Mouse (Mus musculus): Measurements from ENCODE around the gene Entpd1.

GRCm38 (mm10) chr19:40587491-40588292, 24.5 kb upstream of the Entpd1 start:
- no peak for TF ChIP-seq CTCF (IDR thresholded peaks at IDR 0.05; ENCODE audit: low read depth)
- TF ChIP-seq EP300 (optimal IDR thresholded peaks at IDR 0.05) = no peak

Data from stomach, postnatal 0 days (tissue).